Mouse (Mus musculus): ENCODE results near the gene Vps35l.

Vps35l gene

DNA sequence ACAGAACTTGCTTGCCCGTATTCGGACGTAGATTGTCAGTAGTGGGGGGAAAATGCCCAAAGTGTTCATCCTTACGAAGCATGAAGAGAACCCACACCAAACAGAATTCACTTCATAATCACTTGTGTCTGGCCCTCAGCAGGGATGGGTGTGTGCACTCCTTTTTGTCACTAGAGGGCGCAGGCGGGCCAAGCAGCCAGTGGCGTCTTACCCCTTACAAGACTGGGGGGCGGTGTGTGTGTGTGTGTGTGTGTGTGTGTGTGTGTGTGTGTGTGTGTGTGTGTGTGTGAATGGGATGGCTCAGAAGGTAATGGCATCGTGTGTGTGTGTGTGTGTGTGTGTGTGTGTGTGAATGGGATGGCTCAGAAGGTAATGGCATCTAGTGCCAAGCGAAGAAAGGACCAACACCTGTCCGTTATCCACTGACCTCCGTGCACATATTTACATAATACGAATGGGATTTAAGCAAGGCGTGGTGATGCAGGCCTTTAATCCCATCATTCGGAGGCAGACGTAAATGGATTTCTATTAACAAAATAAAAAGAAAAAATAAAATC lies at the start of gene Vps35l:
Gene Vps35l, plus strand, starts transcription at position 252 of the 557 bp plus-strand sequence.
- DNase-seq = peak; percentile 94 to 95

DNA sequence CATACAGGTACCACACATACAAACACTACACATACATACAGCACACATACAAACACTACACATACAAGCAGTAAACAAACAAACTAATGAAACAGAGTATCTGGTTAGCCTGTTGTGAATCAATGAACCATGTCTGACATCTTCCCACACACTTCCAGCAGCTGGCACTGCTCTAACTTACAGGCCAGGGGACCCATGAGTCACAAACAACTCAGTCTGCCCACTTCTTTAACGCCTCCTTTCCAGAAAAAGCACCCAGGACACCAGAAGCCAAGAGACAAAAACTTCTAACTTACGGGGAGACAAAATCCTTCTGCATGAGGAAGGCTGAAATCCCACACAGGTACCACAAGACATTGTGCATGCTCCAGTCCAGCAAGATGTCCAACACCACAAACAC lies 48.7 kb upstream of the Vps35l start:
- DNase-seq = no peak

DNA sequence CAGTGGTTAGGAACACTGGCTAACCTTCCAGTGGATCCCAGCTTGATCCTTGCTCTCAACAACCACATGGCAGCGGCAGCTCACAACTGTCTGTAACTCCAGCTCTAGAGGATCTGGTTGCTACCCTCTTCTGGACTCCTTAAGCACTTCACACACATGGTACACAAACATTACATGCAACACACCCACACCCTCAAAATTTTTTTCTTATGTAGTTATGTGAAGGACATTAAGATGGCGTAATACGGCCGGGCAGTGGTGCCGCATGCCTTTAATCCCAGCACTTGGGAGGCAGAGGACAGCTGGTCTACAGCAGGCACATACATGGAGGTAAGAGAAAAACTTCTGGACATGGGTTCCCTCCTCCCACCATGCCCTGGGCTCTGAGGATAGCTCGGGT lies 43.9 kb upstream of the Vps35l start:
- no peak for DNase-seq

DNA sequence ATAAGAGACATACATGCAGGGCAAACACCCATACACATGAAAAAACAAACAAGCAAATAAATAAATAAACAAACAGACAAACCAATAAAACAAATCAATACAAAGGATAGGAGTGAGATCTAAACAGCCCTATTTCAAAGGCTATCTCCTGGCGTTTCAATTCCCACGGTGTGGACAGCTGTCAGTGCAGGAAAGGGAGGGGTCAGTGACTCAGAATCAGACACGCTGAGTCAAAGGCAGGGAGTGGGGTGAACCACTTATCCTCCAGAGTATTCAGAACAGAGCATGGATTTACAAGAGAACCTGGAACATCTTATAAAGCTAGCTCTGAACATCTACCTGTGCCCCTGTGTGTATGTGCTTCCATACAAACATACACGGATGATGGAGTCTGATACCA lies 42.9 kb upstream of the Vps35l start:
- DNase-seq = no peak

DNA sequence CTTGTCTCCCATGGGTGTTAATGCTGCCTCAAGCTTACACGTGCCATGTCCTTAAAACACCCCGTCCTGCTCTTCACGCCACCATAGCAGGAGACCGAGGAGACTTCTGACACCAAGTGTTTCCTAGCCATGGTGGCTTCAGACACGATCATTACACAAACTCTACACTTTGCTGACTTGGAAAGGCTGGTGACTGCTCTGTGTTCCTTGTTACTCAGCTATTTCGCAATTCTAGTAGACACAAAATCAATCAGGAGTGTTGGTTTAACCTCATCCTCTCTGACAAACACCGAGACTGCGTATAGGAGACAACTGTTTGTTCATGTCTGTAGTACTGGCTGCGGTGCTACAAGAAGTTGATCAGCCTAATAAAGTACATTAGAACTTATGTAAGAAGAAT lies 41.1 kb upstream of the Vps35l start:
- no peak for DNase-seq

DNA sequence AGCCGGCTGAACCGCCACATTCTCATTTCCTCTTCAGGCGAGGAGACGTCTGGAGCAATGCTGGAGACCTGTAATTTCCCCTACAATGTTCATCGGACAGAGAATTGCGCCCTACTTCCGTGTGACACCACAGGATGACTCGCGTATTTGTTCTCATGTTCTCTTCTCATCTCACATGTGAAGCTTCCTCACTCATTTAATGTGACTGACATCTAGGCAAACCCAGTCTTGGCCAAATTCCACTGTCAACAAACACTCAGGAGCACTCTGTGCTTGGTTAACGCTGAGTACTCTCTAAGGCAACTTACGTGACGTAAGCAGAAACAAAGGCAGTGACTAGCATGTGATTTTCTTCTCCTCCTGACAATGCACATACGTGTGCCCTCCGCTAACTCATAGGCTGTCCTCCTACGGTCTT lies 36.9 kb upstream of the Vps35l start:
- DNase-seq = no peak

DNA sequence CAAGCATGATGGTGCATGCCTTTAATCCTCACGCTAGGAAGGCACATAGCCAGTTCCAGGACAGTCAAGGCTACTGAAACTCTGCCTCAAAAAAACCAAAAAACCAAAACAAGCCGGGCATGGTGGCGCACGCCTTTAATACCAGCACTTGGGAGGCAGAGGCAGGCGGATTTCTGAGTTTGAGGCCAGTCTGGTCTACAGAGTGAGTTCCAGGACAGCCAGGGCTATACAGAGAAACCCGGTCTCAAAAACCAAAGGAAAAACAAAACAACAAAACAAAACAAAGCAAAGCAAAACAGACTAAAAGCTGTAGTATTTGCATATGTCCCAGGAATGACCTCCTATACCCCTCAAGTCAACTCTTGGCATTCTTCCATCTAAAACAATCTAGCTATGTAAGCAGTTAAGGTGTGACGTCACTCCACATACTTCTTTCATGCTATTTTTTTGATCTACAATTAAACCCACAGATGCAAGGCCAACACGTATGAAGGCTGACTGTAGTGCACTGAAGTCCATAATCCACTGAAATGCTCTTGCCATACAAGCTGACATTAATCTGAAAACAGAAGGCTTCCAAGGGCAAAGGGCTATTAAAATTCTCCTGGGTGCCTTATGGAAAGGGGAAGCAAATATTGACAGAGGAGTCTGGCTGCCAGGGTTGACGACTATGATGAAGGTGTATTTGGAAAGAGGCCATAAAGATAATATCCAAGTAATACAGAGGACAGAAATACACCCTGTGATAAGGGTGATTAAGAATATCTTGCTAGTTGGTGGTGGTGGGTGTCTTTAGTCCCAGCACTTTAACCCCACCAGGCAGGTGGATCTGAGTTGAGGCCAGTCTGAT lies 35.8 kb upstream of the Vps35l start:
- no peak for DNase-seq

DNA sequence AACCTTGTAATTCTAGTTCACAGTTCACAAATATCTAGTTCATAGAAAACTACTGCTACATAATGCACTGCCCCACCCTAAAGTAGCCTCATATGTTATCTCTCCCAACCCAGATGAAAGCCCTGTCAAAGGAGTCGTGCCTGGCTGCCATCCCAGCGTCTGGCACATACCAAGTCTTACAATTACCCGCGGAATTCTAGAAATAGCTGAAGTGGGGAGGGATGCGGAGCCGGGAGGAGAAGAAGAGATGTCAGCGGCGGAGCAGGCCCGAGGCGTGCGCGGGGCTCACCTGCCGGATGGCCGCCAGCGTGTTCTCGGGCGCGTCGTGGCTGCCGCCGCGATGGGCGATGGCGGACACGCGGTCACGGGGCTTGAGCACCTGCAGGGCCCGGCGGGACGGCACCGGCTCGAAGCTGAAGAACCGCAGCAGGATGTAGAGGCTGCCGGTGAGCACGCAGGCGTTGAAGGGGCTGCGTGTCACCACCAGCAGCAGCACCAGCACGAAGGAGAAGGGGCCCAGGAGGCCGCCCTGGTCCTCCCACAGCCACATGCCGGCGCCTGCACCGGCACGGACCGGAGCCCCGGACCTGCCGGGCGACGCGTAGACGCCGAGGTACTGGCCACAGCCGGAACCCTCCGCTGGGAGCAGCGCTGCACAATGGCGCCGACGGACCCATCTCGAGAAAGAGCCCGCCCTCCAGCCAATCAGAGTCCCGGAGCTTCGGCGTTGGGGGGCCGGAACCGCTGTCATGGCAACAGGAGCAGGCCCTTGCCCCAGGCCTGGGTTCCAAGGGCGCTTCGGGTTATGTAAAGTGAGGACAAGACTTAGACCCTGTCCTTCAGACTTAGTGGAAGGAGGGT lies 34.7 kb upstream of the Vps35l start, which contains the start of gene Gde1:
Gene Gde1, minus strand, starts transcription at position 678 of the 861 bp plus-strand sequence.
- DNase-seq = peak; percentile 94 to 96

DNA sequence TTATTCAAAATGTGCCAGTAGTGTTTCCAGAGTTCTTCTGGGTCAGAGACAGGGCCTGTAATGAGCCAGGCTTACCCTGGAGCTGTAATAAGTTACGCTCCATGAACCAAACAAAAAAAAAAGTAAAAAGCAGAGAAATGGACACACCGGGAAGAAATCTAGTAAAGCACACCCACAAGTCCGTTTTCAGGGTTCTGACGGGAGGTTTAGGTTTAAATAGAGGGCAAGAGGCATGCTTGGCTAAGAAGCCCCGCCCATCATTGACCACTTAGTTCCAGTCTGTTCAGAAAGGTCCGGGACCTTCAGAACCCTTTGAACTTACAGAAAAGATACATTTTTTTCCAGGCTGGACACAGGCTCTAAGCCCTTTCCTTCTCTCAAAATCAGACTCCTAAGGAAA lies 34.0 kb upstream of the Vps35l start:
- no peak for DNase-seq

DNA sequence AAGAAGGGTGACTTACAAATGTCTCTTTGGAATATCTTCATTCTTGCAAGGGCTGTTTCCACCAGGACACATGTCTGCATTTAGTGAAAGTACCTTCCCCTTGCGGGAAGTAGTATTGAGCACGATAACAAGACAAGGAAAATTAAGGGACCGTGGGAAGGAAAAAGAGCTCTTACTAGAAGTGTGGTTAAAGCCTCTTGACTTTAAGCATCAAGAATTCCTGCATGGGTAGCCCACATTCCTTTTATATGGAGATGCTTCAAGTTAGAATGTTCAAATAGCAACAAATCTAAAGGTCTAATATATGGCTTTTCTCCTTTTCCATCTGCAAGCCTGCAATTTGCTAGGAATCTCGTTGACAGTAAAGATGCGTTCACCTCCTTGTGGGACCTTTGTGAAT lies 33.5 kb upstream of the Vps35l start:
- no peak for DNase-seq

DNA sequence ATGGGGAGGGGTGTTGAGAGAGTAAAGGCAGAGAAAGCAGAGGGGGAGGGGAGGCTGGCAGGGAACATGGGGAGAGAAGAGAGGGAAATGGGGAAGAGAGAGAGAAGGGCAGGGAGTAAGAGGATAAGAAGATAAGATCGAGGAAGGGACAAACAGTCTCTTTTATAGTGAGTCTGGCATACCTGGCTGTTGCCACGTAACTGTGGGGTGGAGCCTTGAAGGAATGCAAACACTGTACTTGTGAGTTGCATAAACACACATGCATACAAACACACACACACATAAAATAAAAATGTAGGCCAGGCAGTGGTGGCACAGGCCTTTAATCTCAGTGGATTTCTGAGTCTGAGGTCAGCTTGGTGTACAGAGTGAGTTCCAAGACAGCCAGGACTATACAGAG lies 32.8 kb upstream of the Vps35l start:
- DNase-seq = no peak

DNA sequence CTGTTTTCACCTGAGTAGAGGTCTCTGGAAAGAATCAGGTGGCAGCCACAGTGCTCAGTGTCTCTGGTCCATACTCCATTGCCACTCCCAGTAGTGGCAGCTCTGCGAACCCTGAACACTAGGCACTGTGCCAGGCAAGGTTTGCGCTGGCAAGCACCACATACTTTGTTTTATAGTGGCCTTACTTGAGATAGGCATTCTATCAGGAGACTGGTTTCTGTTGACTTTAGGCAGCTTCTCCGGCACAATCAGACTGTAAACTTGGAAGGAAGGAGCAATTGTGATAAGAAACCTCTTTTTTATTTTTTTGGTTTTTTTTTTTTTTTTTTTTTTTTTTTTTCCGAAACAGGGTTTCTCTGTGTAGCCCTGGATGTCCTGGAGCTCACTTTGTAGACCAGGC lies 32.0 kb upstream of the Vps35l start:
- DNase-seq = peak; percentile 33 to 37

DNA sequence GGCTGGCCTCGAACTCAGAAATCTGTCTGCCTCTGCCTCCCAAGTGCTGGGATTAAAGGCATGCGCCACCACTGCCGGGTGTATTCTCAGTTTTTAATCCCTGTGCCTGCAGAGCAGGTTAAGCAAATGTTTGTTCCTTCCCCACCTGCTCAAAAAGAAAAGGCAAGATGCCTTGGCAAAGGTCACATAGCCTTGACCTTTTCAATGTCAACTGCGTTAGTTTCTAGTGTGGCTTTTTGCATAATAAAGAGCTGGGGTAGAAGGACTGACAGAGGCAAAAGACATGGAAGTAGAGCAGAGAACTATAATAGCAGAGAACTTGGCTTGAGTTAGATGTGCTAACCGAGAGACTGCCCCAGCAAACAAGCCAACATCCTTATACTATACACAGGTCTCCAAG lies 29.2 kb upstream of the Vps35l start:
- DNase-seq = no peak

DNA sequence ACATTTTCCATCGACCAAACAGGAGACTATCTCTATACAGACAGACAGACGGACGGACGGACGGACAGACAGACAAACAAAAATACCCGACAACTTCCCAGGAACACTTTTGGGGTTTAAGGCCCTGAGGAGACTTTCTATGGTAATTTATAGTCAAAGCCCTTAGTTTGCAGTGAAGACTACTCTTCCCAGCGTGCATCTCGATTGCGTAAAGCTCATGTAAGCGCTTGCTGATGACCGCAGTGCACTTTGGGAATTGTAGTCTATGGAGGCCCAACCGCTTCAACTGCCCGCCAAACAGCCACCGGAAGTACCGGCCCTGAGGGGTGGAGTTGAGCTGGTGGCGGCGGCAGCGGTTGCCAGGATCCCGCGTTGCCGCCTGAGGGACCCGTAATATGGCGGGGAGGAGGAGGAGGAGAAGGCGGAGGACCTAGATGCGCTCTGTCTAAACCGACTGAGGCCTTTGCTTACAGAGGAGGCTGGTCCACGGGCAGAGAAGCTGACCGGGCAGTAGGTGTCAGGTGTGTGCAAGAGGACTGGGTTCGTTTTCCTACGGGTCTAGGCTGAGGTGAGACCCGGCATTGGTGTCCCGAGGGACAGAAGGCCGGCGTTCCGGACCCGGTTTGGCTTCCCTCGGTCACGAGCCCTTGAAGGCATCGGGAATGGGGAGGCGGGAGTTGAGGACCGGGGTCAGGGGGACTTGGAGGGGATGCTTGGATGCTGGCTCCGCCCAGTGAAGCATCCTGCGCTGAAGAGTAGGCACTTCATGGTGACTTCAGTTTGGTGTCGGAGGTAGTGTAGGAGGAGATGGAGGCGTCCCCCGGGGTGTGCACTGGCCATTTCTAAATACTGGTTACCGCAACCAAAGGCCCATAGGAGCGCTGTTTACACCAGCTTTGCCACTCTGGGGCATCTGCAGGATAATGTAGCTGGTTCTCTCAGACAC lies 27.5 kb upstream of the Vps35l start, which contains the start of gene Ccp110:
Gene Ccp110, plus strand, starts transcription at position 325 of the 946 bp plus-strand sequence.
- DNase-seq = peak; percentile 95 to 96

DNA sequence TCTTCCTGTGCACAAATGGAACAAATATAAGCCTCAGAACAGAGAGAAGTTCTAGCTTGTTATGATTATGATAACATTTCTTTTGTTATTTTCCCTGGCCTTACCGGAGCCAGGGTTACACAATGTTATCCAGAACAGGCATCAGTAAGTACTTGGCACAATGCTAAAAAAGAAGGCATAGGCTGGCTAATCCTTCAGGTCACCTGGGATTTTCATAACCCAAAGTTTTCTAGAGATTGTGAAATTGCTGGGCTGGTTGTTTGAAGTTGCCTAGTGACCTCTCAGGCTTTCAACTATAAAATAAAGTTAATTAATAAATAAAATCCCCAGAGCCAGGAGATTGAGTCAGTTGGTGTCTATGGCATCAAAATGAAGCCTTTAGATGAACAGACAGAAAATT lies 25.2 kb upstream of the Vps35l start:
- no peak for DNase-seq

DNA sequence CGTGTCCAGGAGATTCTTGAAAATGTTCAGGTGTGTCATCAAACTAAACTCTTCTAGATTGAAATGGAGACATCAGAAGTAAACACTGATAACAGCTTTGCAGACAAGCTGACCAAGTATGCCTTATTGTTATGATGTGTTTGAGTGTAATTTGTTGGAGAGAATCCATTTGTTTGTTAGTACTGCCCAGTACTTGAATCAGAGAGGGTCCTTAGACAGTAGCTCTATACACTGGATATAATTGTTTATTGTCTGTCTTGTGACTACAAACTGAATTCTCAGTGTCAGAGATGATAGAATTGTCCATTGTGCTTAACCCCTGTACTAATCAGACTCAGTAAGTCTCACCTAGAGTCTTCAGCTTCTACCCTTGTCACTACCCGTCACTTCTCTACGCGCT lies 22.0 kb upstream of the Vps35l start:
- no peak for DNase-seq

DNA sequence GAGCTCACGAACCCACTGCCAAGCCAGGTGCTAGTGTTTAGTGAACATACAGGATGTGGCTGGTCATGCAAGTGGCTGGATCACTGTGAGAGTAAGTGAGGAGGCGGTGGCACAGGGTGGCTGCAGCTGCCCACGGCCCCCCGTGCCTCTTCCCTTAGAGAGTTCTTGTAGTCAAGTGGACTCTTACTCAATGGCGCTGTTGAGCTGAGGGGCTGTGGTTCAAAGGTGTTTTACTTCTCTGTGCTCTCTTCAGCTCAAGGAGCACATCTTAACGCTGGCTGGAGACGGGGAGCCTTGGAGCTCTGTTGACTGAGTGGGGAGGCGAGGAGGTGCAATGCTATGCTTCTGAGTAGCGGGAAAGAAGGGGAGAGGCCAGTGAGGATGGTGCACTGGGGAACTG lies 16.1 kb upstream of the Vps35l start:
- DNase-seq = no peak

DNA sequence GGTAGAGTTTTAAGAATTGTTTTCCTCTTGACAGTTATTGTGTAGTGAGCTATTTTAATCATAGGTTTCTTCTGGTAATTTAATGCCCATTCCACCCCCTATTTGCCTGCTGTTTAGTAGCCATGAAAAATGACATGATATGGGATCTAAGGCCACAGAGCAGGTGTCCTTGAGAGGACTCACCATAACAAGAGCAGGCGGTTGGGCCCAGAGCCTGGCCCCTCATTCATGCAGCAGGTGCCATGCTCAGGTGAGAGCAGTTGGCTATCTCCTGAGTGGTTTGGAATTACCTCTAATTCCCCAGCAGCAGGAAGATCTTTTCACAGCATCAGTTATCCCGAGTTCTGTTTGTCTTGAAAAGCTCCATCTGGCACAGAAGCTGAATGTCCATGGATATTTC lies 14.6 kb upstream of the Vps35l start:
- DNase-seq = no peak

DNA sequence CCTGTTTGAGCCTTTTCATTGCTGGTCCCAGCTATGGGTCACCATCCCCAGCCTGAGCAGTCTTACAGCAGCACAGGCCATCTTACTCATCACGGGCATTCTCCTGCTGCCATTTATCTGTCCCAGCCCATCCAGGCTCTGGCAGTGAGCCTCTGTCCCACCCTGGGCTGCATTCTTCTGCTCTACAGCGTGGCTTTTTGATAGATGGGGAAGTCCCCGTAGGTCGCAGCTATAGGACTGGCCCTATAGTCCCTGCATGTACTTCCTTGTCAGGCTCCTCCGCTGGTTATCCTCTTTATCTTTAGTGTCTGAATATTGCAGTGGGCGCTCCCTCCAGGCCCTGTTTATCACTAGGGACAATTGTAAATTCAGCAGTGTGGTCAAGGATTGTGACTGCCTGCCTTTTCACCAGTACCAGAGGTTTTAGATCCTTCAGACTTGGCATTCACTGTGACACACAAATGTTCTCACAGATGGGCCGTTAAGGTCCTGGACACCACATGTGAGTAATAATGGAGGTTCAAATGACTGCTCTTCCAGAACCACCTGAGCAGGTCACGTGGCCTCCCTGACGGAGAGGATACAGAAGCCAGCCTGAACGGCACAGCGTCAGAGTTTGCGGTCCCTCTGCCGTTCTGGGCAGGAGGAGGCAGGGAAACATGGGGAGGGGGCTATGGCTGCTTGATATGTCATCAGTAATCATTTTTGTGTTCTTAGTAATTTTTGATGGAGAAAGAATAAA lies 11.0 kb upstream of the Vps35l start:
- DNase-seq = no peak

DNA sequence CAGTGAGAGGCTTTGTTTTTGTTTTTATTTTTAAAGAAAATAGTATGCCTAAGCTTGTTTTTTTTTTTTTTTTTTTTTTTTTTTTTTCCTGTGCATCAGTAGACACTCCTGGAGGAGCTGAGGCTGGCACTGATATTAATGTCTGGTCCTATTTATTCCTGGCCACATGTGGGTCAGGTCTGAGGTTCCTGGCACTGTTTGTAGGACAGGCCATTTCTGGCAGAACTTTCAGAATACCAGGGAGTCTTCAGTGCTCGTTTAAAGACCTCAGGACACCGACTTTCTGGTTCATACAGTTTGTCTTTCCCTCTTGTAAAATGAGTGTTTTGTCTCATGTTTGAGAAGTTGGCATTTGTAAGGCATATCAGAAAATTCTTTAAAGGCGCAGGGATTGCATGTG lies 8.2 kb upstream of the Vps35l start:
- no peak for DNase-seq

DNA sequence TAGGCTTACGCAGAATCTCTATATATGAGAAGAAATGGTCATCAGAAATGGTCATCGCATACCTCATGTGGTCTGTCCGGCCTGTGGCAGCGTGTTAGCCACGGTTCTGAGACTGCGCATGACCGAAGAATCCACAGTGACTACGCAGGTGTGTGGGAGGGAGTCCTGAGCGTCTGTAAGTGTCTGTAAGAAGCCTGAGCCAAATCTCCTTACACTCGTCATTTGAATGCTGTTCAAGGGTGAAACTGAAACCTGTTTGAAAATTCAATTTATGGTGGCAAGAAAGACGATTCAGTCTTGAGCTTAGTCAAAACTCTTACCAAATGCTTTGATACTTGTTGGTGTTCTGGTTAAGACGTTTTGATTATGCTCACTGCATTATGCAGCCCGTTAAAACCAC lies 6.8 kb upstream of the Vps35l start:
- DNase-seq = no peak

DNA sequence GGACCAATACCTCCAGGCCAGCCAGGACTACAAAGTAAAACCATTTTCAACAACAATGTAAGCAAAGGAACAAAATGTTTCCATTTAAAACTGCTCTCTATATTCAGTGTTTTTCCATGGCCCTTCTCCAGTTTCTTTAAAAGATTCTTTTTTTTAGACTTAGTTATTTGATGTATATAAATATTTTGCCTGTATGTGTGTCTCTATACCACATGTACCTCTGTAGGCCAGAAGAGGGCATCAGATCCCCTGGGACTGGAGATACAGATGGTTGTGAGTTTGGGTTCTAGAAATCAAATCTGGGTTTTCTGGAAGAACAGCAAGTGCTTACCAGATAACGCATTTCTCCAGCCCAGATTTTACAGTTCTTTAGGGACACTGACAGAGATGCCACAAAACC lies 1.3 kb upstream of the Vps35l start:
- no peak for DNase-seq

Measured in cerebellum, postnatal 10 days (tissue).